Mouse (Mus musculus): ENCODE results near the gene Pla2g4f. TPM values are rescaled to one million over a fixed set of nuclear protein-coding genes. Genes with fewer than 3 reads are reported as not detected.

Gene Pla2g4f
- polyA plus RNA-seq, 1 experiment from 2014 or later = not detected

DNA sequence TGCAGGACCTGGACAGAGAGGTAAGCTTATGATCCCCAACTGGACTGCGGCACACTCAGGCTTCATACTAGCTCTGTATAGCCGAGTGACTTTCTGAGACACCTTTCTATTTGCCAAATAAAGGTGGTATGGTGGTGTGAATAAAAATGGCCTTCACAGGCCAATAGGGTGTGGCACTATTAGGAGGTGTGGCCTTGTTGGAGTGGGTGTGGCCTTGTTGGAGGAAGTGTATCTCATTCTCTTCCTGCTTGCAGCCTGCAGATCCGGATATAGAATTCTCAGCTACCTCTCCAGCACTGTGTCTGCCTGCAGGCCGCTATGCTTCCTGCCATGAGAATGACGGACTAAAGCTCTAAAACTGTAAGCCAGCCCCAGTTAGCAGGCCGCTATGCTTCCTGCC lies 12.9 kb downstream of the Pla2g4f start:
- no peak for ATAC-seq (ENCODE audit: low FRiP score)

DNA sequence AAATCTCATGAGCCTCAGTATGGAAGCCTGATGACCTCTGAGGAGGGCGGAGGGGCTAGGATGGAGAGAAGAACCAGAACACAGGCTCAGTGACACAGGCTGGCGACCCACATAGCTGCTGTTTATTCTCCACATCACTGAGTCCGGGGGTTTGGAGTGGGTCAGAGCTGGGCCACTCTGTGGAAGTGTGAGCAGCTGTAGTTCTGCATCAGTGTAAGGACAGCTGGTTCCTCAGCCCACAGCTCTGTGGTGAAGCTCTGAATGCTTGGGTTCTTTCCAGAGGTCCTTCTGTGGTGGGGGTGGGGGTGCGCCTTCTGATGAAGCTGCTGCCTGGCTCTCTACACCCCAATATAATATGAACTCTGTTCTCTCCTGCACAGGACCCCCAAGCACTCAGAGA lies 14.1 kb downstream of the Pla2g4f start:
- no peaks in the 10 kb centered on the region for H3K27me3 ChIP-seq
- no peaks in the 10 kb centered on the region for H3K4me1 ChIP-seq (replicated peaks)
- H3K4me3 ChIP-seq = no peak overlapping the region
- no peak overlapping the region for H3K9ac ChIP-seq
- H3K4me2 ChIP-seq = no peak overlapping the region
- no peak overlapping the region for H3K27ac ChIP-seq
- no peak for ATAC-seq (ENCODE audit: low FRiP score)
- H3K36me3 ChIP-seq = no peaks in the 10 kb centered on the region
- WGBS = 92% methylated on average over 4 of the region's 4 CpGs
- H3K9me3 ChIP-seq = peaks cover 2% of the 10 kb centered on the region; the same call in 1 of the 2 replicates

More for the DNA sequence above, 12.9 kb downstream of the Pla2g4f start:
- WGBS = 97% methylated on average over 6 of the region's 6 CpGs
- H3K27me3 ChIP-seq = no peaks in the 10 kb centered on the region
- H3K9ac ChIP-seq = no peak overlapping the region
- no peak overlapping the region for H3K27ac ChIP-seq
- H3K4me1 ChIP-seq (replicated peaks) = no peaks in the 10 kb centered on the region
- no peaks in the 10 kb centered on the region for H3K36me3 ChIP-seq
- H3K4me3 ChIP-seq = no peak overlapping the region
- no peak overlapping the region for H3K4me2 ChIP-seq
- peaks cover 2% of the 10 kb centered on the region; the same call in 1 of the 2 replicates for H3K9me3 ChIP-seq

DNA sequence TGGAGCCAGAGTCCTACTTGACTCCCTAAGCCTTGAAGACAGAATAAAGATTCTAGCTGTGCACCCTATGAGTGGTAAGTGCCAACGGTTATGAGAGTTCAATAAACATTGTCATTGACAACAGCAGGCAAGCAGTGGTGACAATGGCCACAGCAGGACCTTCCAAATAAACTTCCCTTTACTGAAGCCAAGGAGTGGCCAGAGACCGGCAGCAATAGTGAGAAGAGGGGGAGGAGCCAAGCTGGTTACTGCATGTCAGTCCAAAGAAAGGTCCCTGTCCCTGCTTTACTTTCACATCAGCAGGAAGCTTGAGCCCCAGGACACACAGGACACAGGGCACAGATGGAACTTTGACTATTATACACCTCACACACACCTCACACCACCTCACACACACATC lies 17.8 kb downstream of the Pla2g4f start:
- no peaks in the 10 kb centered on the region for H3K27me3 ChIP-seq
- no peak overlapping the region for H3K27ac ChIP-seq
- H3K9ac ChIP-seq = no peak overlapping the region
- no peaks in the 10 kb centered on the region for H3K4me1 ChIP-seq (replicated peaks)
- no peak for ATAC-seq (ENCODE audit: low FRiP score)
- no peak overlapping the region for H3K4me3 ChIP-seq
- no peaks in the 10 kb centered on the region for H3K9me3 ChIP-seq
- H3K4me2 ChIP-seq = no peak overlapping the region
- 11% methylated on average over 2 of the region's 2 CpGs for WGBS
- H3K36me3 ChIP-seq = no peaks in the 10 kb centered on the region

DNA sequence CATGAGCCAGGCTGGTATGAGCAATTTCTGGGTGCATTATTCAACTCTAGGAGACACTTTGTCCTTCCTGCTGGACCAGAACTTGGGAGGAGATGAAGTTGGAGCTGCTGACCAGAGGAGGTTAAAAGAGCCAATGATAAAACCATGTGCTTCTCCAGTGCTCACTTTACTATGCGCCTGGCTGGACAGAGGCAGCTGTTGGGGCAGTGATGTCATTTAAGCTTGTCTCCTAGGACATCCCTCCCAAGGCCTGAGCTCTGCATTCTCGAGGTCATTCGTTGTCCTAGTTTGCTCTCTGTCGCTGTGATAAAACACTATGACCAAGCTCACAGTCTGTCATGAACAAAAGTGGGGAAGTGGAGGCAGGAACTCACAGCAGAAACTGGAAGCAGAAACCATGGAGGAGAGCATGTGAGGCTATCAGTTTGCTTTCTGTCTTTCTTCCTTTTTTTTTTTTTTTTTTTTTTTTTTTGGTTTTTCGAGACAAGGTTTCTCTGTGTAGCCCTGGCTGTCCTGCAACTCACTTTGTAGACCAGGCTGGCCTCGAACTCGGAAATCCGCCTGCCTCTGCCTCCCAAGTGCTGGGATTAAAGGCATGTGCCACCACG lies 22.4 kb downstream of the Pla2g4f start:
- Histone ChIP-seq H3K4me1 (replicated peaks) (no peaks in the 10 kb centered on the region), H3K4me2 (no peak overlapping the region), H3K9me3 (no peaks in the 10 kb centered on the region), H3K9ac (no peak overlapping the region), H3K4me3 (no peak overlapping the region), H3K27me3 (no peaks in the 10 kb centered on the region), H3K36me3 (no peaks in the 10 kb centered on the region), H3K27ac (no peak overlapping the region)
- WGBS = 89% methylated on average over 8 of the region's 9 CpGs
- ATAC-seq (ENCODE audit: low FRiP score) = no peak

GRCm38 (mm10) chr2:120288995-120289394 lies 25.0 kb downstream of the Pla2g4f start, which contains the start of gene Pla2g4d:
TSS of gene Pla2g4d (minus strand) at chr2:120289197.
- no peak within 1 kb of the TSS for H3K27ac ChIP-seq
- H3K4me1 ChIP-seq (replicated peaks) = no peaks in the 10 kb centered on the region
- H3K4me3 ChIP-seq = no peak within 1 kb of the TSS
- H3K9ac ChIP-seq = no peak within 1 kb of the TSS
- no peak within 1 kb of the TSS for H3K4me2 ChIP-seq
- H3K36me3 ChIP-seq = no peaks in the 10 kb centered on the region
- no peaks in the 10 kb centered on the region for H3K9me3 ChIP-seq
- ATAC-seq (ENCODE audit: low FRiP score) = no peak
- H3K27me3 ChIP-seq = no peaks in the 10 kb centered on the region
- 77% methylated on average over 5 of the region's 5 CpGs for WGBS

- Histone ChIP-seq H3K9ac (no peak overlapping the region), H3K9me3 (no peaks in the 10 kb centered on the region), H3K27me3 (no peaks in the 10 kb centered on the region), H3K4me1 (replicated peaks) (no peaks in the 10 kb centered on the region), H3K4me2 (no peak overlapping the region), H3K4me3 (no peak overlapping the region), H3K36me3 (no peaks in the 10 kb centered on the region), H3K27ac (no peak overlapping the region)
- ATAC-seq (ENCODE audit: low FRiP score) = no peak
- 82% methylated on average over 3 of the region's 3 CpGs for WGBS
These were observed 25.6 kb downstream of the Pla2g4f start for GRCm38 (mm10) chr2:120288401-120288800.

DNA sequence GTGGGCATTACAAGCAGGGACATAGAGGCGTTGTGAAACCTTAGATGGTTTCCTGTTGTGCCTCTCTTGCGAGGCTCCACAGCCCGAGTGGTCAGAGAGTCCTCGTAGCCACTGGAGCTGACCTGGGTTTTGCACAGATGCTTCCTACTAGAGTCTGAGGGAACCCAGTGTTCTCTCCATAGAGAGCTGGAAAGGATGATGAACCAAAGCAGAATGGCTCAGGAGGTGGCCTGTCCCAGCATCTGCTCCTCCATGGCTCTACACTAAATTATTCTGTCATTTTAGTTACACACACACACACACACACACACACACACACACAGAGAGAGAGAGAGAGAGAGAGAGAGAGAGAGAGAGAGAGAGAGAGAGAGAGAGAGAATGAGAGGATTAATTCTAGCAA lies 28.3 kb downstream of the Pla2g4f start:
- H3K27ac ChIP-seq = no peak overlapping the region
- ATAC-seq (ENCODE audit: low FRiP score) = no peak
- H3K4me2 ChIP-seq = no peak overlapping the region
- 75% methylated on average over 4 of the region's 4 CpGs for WGBS
- no peaks in the 10 kb centered on the region for H3K4me1 ChIP-seq (replicated peaks)
- no peaks in the 10 kb centered on the region for H3K36me3 ChIP-seq
- H3K4me3 ChIP-seq = no peak overlapping the region
- H3K9me3 ChIP-seq = no peaks in the 10 kb centered on the region
- H3K27me3 ChIP-seq = no peaks in the 10 kb centered on the region
- H3K9ac ChIP-seq = no peak overlapping the region

- H3K9me3 ChIP-seq = no peaks in the 10 kb centered on the region
- no peaks in the 10 kb centered on the region for H3K36me3 ChIP-seq
- no peak for ATAC-seq (ENCODE audit: low FRiP score)
- H3K27me3 ChIP-seq = no peaks in the 10 kb centered on the region
- H3K9ac ChIP-seq = no peak overlapping the region
- H3K4me1 ChIP-seq (replicated peaks) = no peaks in the 10 kb centered on the region
- H3K4me2 ChIP-seq = no peak overlapping the region
- no peak overlapping the region for H3K4me3 ChIP-seq
- no peak overlapping the region for H3K27ac ChIP-seq
These were observed 29.3 kb downstream of the Pla2g4f start for GRCm38 (mm10) chr2:120284705-120285104.

DNA sequence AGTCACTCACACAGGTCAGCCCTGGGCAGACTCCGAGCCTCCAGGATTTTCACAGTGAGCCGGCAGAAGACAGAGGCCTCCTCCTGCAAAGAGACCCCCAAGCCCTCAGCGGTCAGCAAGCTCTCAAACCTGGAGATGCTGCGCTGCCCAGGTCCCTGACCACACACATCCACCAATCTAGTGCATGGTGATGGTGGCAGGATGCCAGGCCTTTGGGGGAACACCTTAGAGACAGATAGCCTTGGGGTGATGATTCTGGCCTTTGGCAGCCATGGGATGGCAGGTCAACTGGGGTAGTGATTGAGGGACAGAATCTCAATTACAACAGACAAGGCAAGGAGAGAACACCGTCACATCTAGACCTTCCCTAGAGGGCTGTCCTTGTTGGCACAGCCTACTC lies 29.9 kb downstream of the Pla2g4f start:
- ATAC-seq (ENCODE audit: low FRiP score) = no peak
- Histone ChIP-seq H3K36me3 (no peaks in the 10 kb centered on the region), H3K9ac (no peak overlapping the region), H3K27me3 (no peaks in the 10 kb centered on the region), H3K9me3 (no peaks in the 10 kb centered on the region), H3K27ac (no peak overlapping the region), H3K4me2 (no peak overlapping the region), H3K4me1 (replicated peaks) (no peaks in the 10 kb centered on the region), H3K4me3 (no peak overlapping the region)
- WGBS = 90% methylated on average over 5 of the region's 5 CpGs

- no peak overlapping the region for H3K27ac ChIP-seq
- H3K4me2 ChIP-seq = no peak overlapping the region
- H3K9me3 ChIP-seq = no peaks in the 10 kb centered on the region
- 70% methylated on average over 6 of the region's 6 CpGs for WGBS
- no peak overlapping the region for H3K9ac ChIP-seq
- ATAC-seq (ENCODE audit: low FRiP score) = no peak
- no peaks in the 10 kb centered on the region for H3K27me3 ChIP-seq
- no peak overlapping the region for H3K4me3 ChIP-seq
- H3K36me3 ChIP-seq = no peaks in the 10 kb centered on the region
- H3K4me1 ChIP-seq (replicated peaks) = no peaks in the 10 kb centered on the region
These were observed 30.4 kb downstream of the Pla2g4f start for GRCm38 (mm10) chr2:120283550-120283949.

DNA sequence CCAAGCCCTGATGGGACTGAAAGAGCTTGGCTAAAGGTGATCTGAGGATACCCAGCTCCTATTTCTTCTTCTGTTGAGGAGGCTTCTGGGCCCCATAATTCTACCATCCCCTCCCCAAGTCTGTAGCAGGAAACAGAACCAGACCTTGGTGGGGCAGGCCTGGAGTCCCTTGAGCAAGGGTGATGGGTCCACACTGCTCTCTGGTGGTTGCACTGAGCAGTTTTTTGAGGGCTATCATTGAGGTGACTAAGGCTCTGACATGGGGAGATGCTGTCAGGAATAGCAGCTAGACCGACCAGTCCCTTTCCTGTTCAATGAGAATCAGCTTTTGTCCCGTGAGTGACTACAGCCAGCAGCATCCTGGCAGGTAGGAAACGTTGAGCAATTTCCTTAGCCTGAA lies 32.7 kb downstream of the Pla2g4f start:
- H3K27me3 ChIP-seq = no peaks in the 10 kb centered on the region
- no peak overlapping the region for H3K9ac ChIP-seq
- no peak for ATAC-seq (ENCODE audit: low FRiP score)
- 63% methylated on average over 3 of the region's 3 CpGs for WGBS
- no peak overlapping the region for H3K4me2 ChIP-seq
- H3K4me3 ChIP-seq = no peak overlapping the region
- no peak overlapping the region for H3K27ac ChIP-seq
- no peaks in the 10 kb centered on the region for H3K4me1 ChIP-seq (replicated peaks)
- no peaks in the 10 kb centered on the region for H3K36me3 ChIP-seq
- H3K9me3 ChIP-seq = no peaks in the 10 kb centered on the region

DNA sequence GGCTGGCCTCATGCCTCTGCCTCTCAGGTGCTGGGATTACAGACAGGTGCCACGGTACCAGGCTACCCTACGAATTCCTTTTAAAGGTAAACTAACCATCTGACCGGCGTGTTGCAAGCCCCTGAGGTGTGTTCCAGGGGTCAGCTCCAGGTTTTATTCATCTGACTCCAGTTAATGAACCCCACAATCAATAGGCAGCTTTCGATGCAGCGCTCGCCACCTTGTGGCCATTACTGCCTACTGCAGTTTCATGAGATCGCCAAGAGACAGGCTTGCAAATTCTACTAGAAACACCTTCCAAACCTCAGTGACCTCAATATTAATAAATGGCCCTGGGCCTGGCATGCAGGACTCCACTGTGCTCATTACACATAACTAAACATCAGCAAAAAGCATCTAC lies 34.0 kb downstream of the Pla2g4f start:
- Histone ChIP-seq H3K27ac (no peak overlapping the region), H3K4me3 (no peak overlapping the region), H3K9me3 (no peaks in the 10 kb centered on the region), H3K27me3 (no peaks in the 10 kb centered on the region), H3K9ac (no peak overlapping the region), H3K36me3 (no peaks in the 10 kb centered on the region), H3K4me2 (no peak overlapping the region), H3K4me1 (replicated peaks) (no peaks in the 10 kb centered on the region)
- 20% methylated on average over 8 of the region's 8 CpGs for WGBS
- no peak for ATAC-seq (ENCODE audit: low FRiP score)

DNA sequence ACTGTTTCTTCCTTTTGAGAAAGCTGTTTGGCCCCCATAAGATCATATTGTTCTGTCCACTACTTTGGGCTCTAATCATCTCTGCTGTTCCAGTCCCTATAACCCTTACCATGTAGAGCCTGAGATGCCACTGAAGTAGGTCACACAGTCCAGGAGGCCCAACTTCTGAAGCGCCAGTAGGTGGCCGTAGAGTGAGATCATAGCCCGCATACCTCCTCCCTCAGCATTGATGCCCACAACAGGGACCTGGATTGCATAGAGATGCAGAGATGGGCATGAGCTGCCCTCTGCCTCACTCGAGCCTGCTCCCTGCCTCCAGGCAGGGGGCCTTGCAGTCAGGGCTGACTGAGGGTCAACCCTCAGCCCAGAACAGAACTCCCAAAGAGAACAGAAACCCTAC lies 37.0 kb downstream of the Pla2g4f start:
- no peaks in the 10 kb centered on the region for H3K27me3 ChIP-seq
- ATAC-seq (ENCODE audit: low FRiP score) = no peak
- WGBS = 84% methylated on average over 4 of the region's 4 CpGs
- H3K4me2 ChIP-seq = no peak overlapping the region
- no peak overlapping the region for H3K9ac ChIP-seq
- H3K4me1 ChIP-seq (replicated peaks) = no peaks in the 10 kb centered on the region
- no peak overlapping the region for H3K4me3 ChIP-seq
- no peaks in the 10 kb centered on the region for H3K9me3 ChIP-seq
- H3K27ac ChIP-seq = no peak overlapping the region
- no peaks in the 10 kb centered on the region for H3K36me3 ChIP-seq
